Mouse (Mus musculus): Measurements from ENCODE around the gene Cntnap2.

The Cntnap2 gene

GRCm38 (mm10) chr6:45059091-45059490 is at the start of gene Cntnap2:
Gene Cntnap2, plus strand, starts transcription at chr6:45059357.
- no peak for DNase-seq

GRCm38 (mm10) chr6:45026011-45026682 is 33.0 kb upstream of the Cntnap2 start:
- DNase-seq: peak in 1 of 2 experiments; percentile 5

DNA sequence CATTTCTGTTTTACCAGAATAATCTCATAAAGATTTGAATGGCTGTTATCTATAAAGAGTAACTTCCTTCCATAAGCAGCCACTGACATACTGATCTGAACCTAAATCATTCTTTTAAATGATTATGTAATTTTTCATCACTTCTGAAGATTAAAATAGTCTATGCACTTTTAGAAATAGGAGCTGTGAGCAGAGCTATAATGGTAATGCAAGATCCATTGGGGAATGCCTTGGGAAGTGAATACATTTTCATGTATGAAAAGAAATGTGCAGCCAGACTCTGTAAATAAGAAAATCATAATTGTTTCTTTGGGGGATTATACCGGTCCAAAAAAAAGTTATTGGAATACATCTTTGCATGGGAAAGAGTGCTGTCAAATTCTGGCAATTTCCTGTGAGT is 19.7 kb upstream of the Cntnap2 start:
- DNase-seq: no peak

GRCm38 (mm10) chr6:45059556-45060471 is 657 bp downstream of the Cntnap2 start:
- no peak for DNase-seq

GRCm38 (mm10) chr6:45062214-45062997 is 3.2 kb downstream of the Cntnap2 start:
- DNase-seq: no peak

DNA sequence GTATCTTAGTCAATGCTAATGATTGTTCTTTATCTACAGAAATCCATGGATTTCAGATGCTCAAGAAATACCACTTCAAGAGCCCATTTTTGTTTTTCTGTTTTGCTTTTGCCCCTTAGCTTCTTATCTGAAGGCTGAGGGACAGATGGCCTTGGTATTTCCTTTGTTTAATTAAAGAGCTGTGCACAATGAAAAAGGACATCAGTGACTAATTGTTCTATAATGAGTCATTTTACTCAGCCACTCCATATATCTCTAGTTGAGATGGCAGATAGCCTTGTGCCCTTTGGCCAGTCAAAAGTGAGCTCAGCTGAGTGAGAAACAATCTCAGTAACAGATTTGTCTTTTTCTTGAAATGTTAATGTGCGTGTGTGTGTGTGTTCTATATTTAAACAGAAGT is 29.1 kb downstream of the Cntnap2 start:
- DNase-seq: no peak

- no peak for DNase-seq
Observed at GRCm38 (mm10) chr6:45113613-45114012, 54.5 kb downstream of the Cntnap2 start.

- DNase-seq: no peak
Observed at GRCm38 (mm10) chr6:45144882-45145281, 85.7 kb downstream of the Cntnap2 start.

GRCm38 (mm10) chr6:45205039-45205438 is 145.9 kb downstream of the Cntnap2 start:
- no peak for DNase-seq

DNA sequence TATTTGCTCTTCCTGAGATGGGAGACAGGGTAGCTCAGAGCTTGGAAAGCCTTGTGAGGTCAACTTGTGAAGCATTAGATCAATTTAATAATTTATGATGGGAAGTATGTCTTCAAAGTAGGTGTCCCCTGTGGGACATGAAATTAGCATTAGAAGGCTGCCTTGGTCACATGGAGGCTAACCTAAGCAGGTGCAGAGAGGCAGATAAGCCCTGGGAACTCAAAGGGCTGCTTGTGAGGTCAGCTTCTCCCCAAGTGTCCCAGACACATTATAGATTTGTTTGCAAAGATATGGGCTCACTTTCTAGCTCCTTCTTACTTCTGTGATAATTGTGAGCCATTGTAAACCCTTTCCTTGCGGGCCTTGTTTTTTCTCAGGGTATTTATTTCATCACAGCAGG is 155.2 kb downstream of the Cntnap2 start:
- DNase-seq: no peak

DNA sequence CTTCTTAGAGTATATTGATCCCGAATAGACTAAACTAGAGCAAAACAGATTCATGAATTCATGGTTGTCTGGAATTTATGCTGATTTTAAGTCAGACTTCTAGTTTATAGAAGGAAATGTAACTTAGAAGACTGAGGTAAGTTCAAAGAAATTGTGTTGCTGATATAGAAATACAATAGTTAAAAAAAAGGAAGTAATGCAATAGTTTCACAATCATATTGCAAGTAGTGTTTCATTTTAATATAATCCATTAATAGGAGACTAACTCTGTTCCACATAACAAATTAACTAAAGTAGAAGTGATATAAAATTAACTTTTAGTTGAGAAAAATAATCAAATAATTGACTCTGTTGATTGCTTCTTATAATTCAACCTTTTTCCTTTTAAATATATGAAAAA is 169.8 kb downstream of the Cntnap2 start:
- DNase-seq: no peak

GRCm38 (mm10) chr6:45232571-45232970 is 173.4 kb downstream of the Cntnap2 start:
- no peak for DNase-seq

GRCm38 (mm10) chr6:45236531-45236930 is 177.4 kb downstream of the Cntnap2 start:
- DNase-seq: no peak

DNA sequence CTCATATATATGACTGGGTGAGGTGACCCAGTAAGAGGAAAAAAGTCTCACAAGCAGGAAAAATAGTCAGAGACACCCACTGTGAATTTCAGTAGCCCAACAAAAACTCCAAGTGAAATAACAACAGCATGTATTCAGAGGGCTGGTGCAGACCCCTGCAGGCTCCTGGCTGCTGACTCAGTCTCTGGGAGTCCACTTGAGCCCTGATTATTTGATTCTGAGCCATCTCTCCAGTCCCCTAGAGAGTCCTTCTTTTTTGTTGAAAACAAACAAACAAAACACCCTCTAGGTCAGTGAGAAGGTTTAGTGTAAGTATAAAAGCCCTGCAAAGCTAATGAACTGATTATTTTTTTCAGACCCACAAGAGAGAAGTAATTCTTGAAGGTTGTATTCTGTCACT is 179.0 kb downstream of the Cntnap2 start:
- DNase-seq: no peak

- no peak for DNase-seq
Observed at GRCm38 (mm10) chr6:45241218-45241617, 182.1 kb downstream of the Cntnap2 start.

- DNase-seq: no peak
Observed at GRCm38 (mm10) chr6:45244680-45245079, 185.5 kb downstream of the Cntnap2 start.

GRCm38 (mm10) chr6:45258047-45258446 is 198.9 kb downstream of the Cntnap2 start:
- no peak for DNase-seq

DNA sequence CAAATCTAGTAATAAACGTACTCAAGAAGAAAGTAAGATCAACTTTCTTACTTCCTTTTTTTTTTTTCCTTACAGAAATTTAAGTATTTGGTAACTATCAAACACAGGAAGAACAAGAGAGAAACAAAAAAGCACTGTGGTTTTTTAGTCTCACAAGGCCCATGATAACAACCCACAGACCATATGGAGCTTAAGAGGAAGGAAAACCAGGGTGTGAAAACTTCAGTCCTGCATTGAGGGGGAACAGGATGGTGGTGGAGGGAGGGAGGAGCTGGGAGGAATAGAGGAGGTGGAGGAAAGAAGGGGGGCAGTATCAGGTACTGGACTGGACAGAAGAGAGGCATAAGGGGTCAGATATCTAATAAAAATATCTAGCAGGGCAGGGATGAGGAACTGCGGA is 212.4 kb downstream of the Cntnap2 start:
- DNase-seq: no peak

- DNase-seq: no peak
Observed at GRCm38 (mm10) chr6:45273259-45273775, 214.2 kb downstream of the Cntnap2 start.

DNA sequence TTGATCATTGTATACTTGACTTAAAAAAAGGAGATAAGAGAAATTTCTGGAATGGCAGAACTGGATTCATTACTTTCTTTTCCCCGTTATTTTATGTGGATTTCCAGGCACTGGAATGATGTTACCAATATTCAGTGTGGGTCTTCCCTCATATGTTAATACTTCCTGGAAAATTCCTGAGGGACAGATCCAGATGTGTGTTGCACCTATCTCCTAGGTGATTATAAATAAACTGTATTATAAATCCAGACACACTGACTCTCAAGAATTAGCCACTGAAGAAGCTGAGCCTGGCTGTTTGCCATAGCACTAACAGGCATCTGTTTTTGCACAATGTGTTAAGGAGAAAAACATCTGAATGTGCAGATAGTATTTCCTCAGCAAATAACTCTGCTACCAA is 231.0 kb downstream of the Cntnap2 start:
- no peak for DNase-seq

GRCm38 (mm10) chr6:45317455-45317854 is 258.3 kb downstream of the Cntnap2 start:
- DNase-seq: no peak

- DNase-seq: peak in 1 of 2 experiments; percentile 7
Observed at GRCm38 (mm10) chr6:45323505-45323904, 264.3 kb downstream of the Cntnap2 start.

GRCm38 (mm10) chr6:45327952-45328485 is 268.9 kb downstream of the Cntnap2 start:
- DNase-seq: no peak

All from spleen, adult 18-20 months (tissue).